Mouse (Mus musculus) layer of hippocampus, adult 6 months (tissue): ENCODE measurements around the gene Rexo1. TPM values are rescaled to one million over a fixed set of nuclear protein-coding genes. Genes with fewer than 3 reads are reported as not detected.

Experiments used
- long read RNA-seq, 2 experiments: library from polyadenylated mRNA; unstranded; transcript quantifications; one replicate each; pipeline ENCODE4 v2.0.0; 2019 to 2020
- microRNA-seq: library from miRNA; unstranded; fragments of <30 nt; microRNA quantifications from one replicate; pipeline ENCODE4 v1.2.0, GENCODE M21; 2020
- polyA plus RNA-seq: library from polyadenylated mRNA; unstranded; fragments of <200 nt; fragmentation: Nextera tagmentation; gene quantifications from 2 replicates; pipeline ENCODE4 v1.2.3, GENCODE M21; 2021

Gene Rexo1
- polyA plus RNA-seq: 19.5 and 19.8 TPM in 2 replicates
- long read RNA-seq, experiment 1, partial matches to known transcripts: 93 of 94 reads
- long read RNA-seq, experiment 1, other reads (novel, unspliced or antisense): 1 of 94 reads
- long read RNA-seq, experiment 2, full-length matches to known transcripts: 33 of 151 reads
- long read RNA-seq, experiment 2, partial matches to known transcripts: 111 of 151 reads
- long read RNA-seq, experiment 2, other reads (novel, unspliced or antisense): 7 of 151 reads

DNA sequence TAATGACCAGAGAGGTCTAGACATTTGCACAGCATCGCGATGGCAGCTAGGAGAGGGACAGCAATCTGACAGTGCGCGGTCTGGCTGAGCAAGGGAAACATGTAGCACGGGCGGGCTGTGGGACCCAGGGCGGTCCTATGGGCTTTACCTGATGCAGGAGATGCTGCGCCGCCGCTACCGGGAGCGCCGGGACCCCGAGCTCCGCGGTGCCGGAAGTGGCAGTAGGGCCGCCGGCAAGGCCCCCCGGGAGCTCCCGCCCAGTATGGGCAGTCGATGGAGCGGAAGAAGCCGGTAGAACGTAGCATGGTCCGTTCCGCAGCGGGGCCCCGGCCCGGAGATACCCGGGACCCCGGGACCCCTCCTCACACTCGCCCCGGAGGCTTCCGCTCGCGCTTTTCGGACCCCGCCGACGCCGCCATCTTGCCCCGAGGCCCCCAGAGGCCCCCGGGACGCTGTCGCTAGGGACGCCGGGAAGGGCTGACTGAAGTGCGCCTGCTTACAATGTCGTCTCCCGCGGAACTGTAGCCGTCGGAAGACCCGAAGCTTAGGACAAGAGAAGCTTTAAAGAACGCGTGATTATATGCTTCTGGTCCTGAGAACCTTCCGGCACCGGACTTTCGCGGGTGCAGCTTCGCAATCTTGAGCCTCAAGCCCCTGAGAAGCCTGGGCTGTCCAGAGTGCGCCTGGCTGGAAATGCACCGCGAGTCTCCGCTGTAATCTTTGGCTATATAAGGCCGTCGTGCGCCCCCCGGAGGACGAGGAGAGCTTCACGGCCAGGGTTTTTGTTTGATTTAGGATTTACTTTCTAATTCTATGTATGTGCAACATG is at the start of gene Rexo1:
Gene Rexo1 (minus strand): TSS at position 445 of the 829 bp plus-strand sequence.

DNA sequence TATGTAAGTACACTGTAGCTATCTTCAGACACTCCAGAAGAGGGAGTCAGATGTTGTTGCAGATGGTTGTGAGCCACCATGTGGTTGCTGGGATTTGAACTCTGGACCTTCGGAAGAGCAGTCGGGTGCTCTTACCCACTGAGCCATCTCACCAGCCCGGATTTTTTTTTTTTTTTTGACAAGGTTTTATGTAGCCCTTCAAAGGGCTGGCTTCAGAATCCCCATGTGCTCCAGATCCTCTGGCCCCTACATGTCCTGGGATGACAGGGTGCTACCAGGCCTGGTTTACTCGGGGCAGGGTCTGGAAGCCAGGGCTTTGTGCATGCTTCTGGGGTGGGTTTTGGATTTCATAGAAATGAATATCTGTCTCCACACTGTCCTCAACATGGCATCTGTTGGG is 44.4 kb upstream of the Rexo1 start, which contains the start of gene Gm49322:
Gene Gm49322 (plus strand): TSS at position 301 of the 400 bp plus-strand sequence.

DNA sequence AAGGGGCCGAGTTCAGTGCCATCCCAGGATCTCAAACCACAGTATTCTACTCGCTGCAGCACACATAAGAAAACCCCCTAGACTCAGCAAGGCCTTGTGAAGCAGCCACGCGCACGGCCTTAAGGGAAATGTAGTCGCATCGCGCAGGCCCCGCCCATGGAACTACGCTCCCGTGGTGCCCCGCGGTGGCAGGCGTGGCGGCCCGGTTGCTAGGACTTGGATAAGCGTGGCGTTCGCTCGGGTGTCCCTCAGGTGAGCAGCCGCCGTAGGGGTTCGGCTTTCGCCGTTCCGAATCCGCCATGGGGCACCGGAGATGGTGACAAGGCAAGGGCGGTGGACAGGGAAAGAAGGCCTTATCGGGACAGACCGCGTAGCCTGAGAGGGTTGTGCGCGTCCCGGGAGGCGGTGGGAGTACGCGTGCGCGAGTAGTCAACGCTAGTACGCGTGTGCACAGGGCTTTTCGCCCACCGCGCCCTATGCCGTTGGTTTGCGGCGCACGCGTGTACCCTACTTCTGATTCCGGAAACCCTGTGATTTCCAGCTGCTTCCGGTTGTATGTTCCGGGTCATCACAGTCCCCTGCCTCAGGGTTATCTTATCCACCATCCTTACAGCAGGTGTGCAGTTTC is 41.5 kb upstream of the Rexo1 start, which contains the start of the genes Scamp4 and Adat3:
Gene Scamp4 (plus strand): TSS at position 175 of the 628 bp plus-strand sequence.
Gene Adat3 (plus strand): TSS at position 183 of the 628 bp plus-strand sequence.

DNA sequence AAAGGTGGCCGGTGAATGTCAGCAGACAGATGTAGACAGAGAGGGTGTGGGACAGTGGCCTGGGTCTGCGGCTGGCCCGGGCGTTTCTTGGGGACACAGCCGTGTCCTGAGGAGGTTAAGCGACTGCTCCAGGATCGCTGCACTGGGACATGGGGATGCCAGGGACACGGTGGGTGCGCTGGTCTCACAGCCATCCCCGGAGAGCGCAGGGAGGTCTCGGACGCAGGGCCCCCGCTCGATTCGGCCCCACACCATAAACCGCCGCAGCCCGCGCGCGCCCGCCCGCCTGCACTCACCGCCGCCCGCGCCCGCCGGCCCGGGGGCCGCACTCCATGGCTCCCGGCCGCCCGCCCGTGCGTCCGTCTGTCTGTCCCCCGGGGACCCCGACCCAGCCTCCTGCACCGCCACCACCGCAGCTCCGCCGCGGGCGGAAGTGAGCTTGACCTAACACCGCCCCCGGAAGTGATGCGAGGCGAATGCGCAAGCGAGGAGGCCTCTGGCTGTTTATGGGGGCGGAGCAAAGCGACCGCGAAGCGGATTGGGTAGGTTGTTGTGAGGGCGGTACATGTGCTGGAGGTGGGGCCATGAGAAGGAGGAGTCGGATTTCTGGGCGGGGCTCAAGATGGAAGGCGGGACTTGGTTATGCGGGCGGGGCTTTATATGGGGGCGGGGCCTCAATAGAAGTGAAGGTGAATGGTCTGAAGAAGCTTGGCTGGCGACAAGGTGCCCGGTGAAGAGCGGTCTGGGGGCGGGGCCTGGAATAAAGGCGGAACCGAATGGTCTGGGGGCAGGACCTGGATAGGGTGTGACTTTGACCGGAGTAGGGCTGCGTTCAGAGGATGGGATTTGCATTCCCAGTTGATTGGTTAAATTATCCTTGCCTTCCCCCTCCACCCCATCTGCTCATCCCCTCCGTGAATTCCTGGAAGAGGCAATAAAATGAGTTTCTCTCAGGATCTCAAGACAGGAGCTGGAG is 28.8 kb upstream of the Rexo1 start, which contains the start of gene Abhd17a:
Gene Abhd17a (minus strand): TSS at position 463 of the 976 bp plus-strand sequence.

DNA sequence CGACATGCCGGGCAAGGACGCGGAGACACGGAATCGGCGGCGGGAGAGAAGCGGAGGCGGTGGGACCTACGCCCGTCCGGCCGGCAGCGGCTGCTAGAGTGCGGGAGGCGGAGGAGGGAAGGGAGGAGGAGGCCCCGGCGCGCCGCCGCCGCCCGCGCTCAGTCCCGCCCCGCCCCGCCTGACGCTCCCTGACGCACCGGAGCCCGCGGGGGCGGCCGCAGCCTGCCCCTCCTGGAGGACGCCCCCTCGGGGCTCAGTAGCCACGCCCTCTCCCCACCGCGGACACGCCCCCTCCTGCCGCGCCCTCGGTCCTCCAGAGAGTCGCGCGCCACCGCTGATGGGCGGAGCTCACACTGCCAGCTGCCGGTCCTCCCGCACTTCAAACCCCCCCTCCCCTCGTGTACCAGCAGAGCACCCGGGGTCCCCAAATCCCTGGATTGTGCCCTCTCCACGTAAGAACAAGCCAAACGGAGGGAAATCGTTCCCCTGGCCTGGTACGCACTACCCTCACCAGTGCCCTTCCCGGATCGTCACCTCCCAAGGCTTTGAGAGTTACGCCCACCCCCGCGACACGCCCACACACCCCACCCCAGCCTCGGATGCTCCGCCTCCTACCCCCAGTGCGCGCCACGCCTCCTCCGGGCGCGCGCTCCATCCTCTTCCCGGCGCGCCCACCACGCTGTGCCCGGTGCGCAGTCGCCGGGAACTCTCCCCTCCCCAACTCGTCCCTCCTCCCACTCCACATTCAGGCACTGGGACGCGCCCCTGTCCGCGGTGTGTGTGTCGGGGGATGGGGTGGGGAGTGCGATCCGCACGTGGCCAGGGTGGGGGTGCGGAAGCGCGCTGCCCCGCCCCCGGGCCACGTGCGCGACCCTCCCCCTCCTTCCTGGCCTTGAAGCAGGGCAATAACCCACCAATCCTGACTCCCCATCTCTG is 16.1 kb upstream of the Rexo1 start, which contains the start of gene Klf16:
Gene Klf16 (minus strand): TSS at position 127 of the 936 bp plus-strand sequence.

DNA sequence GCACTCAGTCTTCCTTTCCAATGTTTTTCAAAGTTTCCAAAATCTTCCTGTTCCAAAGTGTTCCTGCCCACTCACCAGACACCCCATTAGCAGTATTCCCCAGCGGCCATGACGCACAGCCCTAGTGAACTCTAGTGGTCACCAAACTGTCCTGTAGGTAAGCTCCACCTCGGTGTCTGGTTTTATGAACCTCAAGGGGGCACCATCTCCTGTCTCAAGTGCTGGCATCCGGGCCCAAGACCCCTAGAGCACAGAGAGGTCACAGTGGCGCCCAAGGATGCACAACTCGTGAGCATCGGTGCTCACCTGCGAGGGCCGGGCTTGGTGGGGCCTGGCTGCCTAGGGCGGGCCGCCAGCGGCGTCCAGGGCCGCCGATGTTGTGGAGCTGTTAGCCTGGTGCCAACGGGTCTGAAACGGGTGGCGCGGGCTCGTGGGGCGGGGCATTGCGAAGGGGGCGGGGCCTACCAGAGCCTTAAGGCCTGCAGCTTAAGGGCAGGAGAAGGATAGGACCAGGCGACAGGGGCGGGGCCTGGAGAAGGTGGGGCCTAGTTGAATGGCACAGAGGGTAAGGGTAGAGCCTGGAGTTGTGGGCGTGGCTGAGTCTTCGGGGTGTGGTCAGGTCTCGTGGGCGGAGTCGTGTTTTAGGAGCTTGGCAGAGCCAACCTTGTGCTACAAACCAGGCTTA is 22.5 kb downstream of the Rexo1 start, which contains the start of gene Atp8b3:
Gene Atp8b3 (minus strand): TSS at position 415 of the 685 bp plus-strand sequence.

DNA sequence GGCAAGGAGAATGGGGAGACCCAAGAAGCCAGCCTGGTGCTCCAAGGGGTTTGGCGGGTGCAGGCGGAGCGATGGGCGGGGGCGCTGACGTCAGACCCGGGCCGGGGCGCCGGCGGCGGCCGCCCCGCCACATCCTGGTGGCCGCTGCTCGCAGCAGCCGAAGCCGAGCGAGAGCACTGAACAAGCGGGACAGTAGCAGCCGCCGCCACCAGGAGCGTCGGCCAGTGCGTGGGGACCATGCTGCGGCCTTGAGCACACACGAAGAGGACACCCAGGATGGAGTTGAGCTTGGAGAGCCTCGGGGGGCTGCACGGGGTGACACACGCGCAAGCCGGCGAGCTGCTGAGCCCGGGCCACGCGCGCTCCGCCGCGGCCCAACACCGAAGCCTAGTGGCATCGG is 66.6 kb downstream of the Rexo1 start, which contains the start of gene Onecut3:
Gene Onecut3 (plus strand): TSS at position 104 of the 400 bp plus-strand sequence.

Small RNA genes lying within 50 kb of the gene (microRNA-seq; reads per million reads assigned to microRNA genes)
- 3.4 reads per million, percentile 11 among the genes with 10 or more reads in this experiment for gene Mir6912

Other genes with a start within 250 kb of the Rexo1 start
- 33.2 and 34.9 TPM in 2 replicates for gene 2310011J03Rik, start 241.0 kb downstream of the Rexo1 start, polyA plus RNA-seq
- gene Pcsk4, start 232.1 kb downstream of the Rexo1 start, polyA plus RNA-seq: 1.6 and 1.7 TPM in 2 replicates
- 7.6 and 9.0 TPM in 2 replicates for gene Reep6, start 231.6 kb downstream of the Rexo1 start, polyA plus RNA-seq
- 2.3 and 3.4 TPM in 2 replicates for gene Adamtsl5, start 213.1 kb downstream of the Rexo1 start, polyA plus RNA-seq
- 20.6 and 23.4 TPM in 2 replicates for gene Plk5, start 205.1 kb downstream of the Rexo1 start, polyA plus RNA-seq
- gene Mex3d, start 173.9 kb downstream of the Rexo1 start, polyA plus RNA-seq: 1.4 and 2.5 TPM in 2 replicates
- 41.8 and 43.3 TPM in 2 replicates for gene Mbd3, start 162.0 kb downstream of the Rexo1 start, polyA plus RNA-seq
- 1,342 and 1,554 TPM in 2 replicates for gene Uqcr11, start 154.7 kb downstream of the Rexo1 start, polyA plus RNA-seq
- gene Tcf3, start 127.9 kb downstream of the Rexo1 start, polyA plus RNA-seq: 7.2 and 9.6 TPM in 2 replicates
- gene Onecut3, start 66.7 kb downstream of the Rexo1 start, polyA plus RNA-seq: not detected in 2 replicates
- 0.09 and 0.10 TPM in 2 replicates for gene Atp8b3, start 22.4 kb downstream of the Rexo1 start, polyA plus RNA-seq
- 7.5 and 8.9 TPM in 2 replicates for gene Klf16, start 15.8 kb upstream of the Rexo1 start, polyA plus RNA-seq
- 42.4 and 50.1 TPM in 2 replicates for gene Abhd17a, start 28.8 kb upstream of the Rexo1 start, polyA plus RNA-seq
- gene Scamp4, start 41.3 kb upstream of the Rexo1 start, polyA plus RNA-seq: 116 and 118 TPM in 2 replicates
- 3.0 and 3.2 TPM in 2 replicates for gene Adat3, start 41.3 kb upstream of the Rexo1 start, polyA plus RNA-seq
- gene Gm49322, start 44.5 kb upstream of the Rexo1 start, polyA plus RNA-seq: 0.23 and 0.29 TPM in 2 replicates
- 18.6 and 20.5 TPM in 2 replicates for gene Csnk1g2, start 61.3 kb upstream of the Rexo1 start, polyA plus RNA-seq
- gene Btbd2, start 95.5 kb upstream of the Rexo1 start, polyA plus RNA-seq: 22.4 and 26.9 TPM in 2 replicates
- gene Mknk2, start 116.6 kb upstream of the Rexo1 start, polyA plus RNA-seq: 3.6 and 3.8 TPM in 2 replicates
- gene Mob3a, start 140.4 kb upstream of the Rexo1 start, polyA plus RNA-seq: 9.3 and 10.8 TPM in 2 replicates
- gene Izumo4, start 140.6 kb upstream of the Rexo1 start, polyA plus RNA-seq: 46.9 and 47.1 TPM in 2 replicates
- gene Ap3d1, start 180.7 kb upstream of the Rexo1 start, polyA plus RNA-seq: 51.0 and 52.8 TPM in 2 replicates
- gene Dot1l, start 193.6 kb upstream of the Rexo1 start, polyA plus RNA-seq: 1.5 and 1.6 TPM in 2 replicates
- gene Sf3a2, start 236.6 kb upstream of the Rexo1 start, polyA plus RNA-seq: 9.3 and 13.8 TPM in 2 replicates
- 96.0 and 103 TPM in 2 replicates for gene Plekhj1, start 237.1 kb upstream of the Rexo1 start, polyA plus RNA-seq
- not detected in 2 replicates for gene Amh, start 243.7 kb upstream of the Rexo1 start, polyA plus RNA-seq